Mouse (Mus musculus) thymus, postnatal 25 days (tissue): Measurements from ENCODE around the gene Tbc1d15.

Source experiments
- DNase-seq: peaks from one replicate; pipeline ENCODE4 v3.0.0; 2022

The Tbc1d15 gene

DNA sequence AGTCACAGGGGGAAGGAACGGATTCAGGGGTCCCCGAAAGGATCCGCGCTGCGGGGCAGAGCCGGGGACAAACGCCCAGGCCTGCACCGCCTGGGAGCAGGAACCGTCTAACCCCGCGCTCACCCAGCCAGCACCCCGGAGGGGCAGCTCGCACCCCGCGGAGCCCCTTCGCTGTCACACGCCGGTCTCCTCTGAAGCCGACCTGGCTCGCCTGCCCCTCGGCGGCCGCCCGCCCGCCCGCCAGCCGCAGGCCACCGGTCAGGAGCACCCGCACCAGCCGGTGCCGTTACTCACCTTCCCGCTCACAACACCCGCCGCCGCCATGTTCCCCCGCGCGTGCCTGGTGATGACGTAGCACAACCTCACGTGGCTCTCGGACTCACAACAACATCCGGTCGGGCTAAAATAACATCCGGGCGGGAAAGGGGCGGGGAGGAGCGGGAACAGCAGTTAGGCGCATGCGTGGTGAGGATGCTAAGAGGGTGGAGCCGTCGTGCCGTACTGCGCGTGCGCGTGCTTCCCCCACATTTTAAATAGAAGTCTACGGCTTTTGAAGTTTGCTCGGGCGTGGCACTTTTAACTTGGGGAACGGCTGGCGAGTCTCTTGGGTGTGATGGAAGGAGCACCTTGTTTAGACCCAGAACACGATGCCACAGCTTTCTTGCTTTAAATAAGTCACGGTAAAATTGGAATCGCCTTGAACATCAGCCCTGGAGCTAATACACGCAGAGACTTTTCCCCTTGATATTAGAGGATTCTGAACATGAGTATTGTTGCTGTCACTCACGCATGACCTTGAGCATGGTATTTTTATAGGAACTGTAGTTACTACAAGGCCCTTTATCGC lies at the start of gene Tbc1d15:
Gene Tbc1d15, minus strand, starts transcription at position 380 of the 847 bp plus-strand sequence.
- peak; percentile 97 for DNase-seq

DNA sequence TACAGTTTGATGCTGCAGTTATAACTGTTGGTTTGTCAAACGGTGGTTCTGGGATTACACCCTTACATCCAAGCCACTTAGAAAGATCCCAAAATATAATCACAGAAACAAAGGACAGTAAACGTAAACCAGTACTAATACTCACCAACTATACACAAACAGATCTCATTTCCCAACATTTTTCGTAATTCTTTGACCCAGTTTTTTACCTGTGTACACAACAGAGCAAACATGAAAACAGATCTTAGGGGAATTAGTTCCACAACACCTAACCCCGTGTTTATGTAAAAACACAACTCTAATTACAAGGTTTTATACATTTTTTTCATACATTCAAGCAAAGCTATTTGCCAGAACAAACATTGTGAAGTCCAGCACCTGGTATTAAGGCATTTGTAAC lies 47.4 kb upstream of the Tbc1d15 start:
- DNase-seq: no peak

DNA sequence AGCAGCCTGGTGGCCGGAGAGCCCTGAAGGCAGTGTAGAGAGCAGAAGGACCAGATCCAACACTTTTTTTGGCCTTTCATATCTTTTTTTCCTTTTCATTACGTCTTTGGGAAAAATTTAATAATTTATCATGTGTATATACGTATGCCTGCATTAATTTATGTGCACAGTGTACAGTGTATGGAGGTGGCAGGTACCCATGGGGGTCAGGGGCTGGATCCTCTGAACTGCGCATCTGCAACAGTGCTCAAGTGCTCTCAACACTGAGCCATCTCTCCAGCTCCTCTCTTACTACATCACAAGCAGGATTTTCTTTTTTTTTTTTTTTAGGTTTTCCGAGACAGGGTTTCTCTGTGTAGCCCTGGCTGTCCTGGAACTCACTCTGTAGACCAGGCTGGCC lies 46.3 kb upstream of the Tbc1d15 start:
- DNase-seq: no peak

DNA sequence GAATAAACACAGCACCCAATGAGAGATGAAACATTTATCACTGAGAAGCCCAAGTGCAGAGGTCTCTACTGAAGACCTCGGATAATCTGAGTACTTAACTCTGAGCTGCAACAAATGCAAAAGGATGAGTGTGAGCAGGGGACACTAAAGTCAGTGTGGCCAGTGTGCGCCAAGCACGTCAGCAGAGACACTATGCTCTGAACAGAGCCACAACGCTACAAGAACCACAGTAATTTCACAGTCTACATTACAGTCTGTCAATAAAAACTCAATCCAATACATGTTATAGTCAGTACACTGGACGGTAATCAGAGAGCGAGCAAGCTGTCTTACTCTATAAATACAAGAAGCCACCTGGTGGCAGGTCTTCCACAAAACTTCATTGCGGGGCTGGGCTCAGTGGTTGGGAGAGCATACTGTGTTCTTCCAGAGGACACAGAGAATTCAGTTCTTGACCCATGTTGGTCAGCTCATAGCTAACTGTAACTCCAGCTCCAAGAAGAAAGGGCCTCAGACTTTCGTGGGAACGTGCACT lies 45.2 kb upstream of the Tbc1d15 start:
- DNase-seq: no peak

DNA sequence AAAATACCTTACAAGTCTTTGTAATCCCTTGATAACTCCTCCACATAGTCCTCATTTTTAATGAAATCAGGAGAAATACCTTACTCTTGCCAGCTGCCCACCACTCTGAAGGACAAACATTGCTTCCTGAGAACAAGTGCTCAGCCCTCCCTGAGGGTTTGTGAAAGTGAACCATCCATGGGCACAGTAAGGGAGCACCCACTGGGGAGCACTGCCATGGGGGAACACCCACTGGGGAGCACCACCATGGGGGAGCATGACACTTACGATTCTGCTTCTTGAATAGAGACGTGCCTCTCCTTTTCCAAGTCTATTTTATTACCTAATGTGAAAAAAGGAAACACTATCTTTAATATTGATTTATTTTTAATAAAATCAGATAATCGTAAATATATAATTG lies 43.9 kb upstream of the Tbc1d15 start:
- no peak for DNase-seq

DNA sequence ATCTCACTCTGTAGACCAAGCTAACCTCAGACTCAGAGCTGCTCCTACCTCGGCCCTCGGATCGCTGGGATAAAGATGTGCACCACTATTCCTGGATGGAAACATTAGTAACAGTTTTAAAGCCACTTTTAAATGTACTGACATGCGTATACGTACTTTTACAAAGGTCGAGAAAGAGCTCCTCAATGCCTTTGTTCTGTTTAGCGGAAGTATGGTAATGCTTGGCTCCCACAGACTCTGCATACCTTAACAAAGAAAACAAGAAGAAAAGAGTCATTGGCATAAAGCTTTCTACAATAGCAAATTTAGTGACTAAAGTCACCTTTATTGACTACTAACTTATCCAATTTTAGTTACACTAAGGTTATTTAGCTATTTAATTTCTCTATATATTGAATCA lies 43.4 kb upstream of the Tbc1d15 start:
- no peak for DNase-seq

DNA sequence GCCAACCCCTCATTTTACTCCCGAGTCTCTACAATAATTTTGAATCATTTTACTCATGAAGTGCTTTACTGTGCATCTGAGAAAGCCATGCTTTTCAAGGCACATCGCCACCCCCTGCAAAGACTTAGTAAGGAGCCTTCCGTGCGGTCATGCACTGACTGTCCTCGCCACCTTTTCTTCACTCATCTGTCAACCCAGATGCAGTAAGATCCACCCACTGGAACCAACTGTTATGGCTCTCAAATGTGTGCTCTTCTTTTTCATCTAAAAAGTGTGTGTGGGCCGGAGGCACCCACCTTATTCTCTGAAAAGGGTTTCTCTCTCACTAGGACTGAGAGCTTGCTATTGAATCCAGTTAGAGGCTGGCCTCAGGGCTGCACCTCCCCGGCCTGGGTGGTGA lies 42.7 kb upstream of the Tbc1d15 start:
- DNase-seq: no peak

DNA sequence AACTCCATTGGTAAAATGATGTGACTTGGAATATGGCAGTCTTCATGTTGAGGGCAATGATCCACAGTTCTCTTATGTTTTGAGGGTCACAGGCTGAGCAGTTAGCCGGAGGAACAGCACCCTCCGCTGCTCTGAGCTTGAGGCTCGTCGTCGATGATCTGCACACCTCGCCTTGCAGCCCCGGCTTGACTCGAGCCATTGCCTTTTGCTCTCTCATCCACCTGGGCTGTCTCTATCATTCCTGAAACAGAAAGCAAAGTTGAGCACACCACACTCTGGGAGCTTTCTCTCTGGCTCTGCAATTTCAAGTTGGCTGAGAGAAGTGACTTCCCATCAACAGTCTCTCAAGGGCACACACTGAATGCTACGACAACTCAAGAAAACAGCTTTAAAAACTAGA lies 39.4 kb upstream of the Tbc1d15 start:
- no peak for DNase-seq

DNA sequence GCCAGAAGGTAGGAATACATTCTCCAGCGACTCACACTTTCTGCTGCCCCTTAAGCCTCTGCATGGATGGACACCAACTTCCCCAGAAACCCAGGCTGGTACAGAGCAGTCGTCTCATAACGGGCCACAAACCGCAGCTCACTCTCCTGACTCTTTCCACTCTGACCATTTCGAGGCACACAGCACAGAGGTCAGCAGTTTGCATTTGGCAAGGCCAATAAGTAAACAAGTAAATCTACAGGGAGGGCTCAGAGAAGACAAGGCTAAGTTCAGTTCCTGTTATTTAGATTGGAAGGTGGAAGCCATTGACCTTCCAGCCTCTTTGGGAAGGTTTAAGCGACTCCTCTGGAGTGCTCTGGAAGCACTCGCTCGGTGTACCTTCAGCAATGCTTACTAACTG lies 37.6 kb upstream of the Tbc1d15 start:
- DNase-seq: no peak

DNA sequence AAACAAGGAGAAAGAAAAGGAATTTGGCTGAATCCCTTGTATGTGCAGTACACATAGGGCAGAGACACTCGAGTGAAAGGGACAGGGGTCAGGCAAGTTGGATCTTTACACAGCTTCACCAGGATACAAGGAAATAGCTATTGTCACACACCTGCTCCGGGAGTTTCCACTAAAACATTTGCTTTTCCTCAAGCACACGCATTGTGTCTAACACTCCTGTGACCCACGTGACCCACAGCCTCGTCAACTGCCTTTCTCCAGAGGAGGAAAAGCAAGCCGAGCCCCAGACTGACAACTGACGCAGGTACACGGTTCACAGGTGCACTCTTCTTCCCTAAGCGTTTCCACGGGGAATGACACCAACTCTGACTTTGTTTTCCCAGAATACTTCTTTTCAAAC lies 32.9 kb upstream of the Tbc1d15 start:
- DNase-seq: no peak

DNA sequence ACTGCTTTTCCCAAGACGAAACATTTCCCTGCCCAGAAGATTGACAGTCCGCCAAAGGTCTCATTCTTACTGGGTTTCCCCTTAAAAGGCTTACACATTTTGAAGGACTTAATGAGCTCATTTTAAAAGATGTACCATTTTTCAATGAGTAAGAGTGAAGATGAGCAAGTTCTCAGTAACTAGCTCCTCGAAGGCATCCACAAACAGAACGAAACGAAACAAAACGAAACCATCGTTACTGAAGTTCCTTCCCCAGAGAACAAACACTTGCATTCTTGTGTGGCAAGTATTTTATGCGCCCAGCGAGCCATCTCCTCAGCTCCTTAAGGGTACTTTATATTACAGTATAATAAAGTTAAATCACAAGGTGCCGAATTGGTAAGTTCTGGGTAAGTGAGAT lies 30.1 kb upstream of the Tbc1d15 start:
- DNase-seq: no peak

DNA sequence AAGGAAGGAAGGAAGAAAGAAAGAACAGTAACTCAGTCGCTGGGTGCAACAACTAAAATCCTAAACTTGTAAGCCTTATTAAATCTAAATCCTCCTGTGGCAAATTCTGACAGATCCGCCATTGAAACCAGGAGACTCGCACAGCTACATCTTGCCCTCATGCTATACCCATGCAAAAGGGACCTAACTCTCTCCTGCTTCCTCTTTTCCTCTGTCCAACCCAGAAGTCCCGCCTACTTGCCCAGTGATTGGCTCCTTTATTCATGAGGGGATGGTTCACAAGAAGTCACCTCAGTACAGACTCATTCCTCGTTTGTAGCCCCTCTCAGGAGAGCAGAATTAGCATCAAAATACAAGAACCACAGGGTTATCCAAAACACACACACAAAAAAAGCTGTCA lies 20.4 kb upstream of the Tbc1d15 start:
- DNase-seq: no peak

DNA sequence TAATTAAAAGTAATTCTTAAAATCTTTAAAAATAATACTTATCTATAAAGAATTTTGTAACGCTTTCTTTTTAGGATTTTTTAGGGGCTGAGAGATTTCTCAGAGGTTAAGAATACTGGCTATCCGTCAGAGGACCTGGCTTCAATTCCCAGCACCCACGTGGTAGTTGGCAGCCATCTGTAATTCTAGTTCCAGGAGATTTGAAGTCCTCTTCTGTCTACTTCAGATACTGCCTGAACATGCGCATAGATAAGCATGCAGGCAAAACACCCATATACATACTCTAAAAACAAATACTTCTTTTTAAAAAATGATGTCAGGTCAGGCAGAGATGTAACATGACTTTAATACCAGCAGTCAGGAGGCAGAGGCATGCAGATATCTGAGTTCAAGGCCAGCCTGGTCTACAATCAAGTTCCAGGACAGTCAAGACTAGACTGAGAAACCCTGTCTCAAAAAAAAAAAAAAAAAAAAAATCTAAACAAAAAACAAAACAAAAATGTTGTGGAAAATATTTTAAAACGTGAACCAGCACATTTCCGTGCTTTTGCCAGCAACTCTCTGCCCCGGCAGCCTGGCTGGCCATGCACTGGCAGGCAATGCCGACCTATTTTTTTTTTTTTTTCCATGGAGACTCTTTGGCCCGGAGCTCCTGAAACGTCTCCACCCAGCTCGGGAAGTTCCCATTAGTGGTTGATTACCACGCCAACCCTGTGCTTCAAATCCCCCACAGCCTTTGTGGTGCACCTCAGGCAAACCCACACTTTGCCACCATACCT lies 19.5 kb upstream of the Tbc1d15 start:
- DNase-seq: no peak

DNA sequence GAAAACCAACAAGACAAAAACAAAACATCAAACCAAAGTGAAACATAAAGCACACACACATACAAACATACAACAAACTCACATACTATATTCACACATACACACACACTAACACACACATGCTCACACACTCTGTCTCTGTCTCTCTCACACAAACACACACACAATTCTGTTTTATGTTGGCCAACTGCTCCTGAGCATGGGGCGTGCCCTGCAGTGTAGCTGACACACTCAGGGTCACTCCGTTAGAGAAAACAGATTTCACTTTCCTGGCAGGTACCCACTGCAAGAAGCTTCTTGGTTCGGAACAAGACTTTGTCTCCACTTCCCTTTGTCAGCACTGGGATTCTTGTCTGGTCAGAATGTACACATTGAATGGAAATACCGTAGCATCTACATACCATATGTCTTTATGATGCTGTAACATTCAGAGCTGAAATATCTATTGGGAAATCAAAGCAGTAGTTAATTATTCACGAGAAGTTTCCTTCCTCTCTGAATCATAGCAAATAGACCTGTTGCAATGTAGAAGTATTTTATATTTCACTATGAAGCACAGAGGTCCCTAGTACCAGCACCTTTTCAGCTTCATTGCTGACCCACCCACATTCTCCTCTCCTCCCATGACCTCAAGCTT lies 11.8 kb upstream of the Tbc1d15 start:
- DNase-seq: no peak

DNA sequence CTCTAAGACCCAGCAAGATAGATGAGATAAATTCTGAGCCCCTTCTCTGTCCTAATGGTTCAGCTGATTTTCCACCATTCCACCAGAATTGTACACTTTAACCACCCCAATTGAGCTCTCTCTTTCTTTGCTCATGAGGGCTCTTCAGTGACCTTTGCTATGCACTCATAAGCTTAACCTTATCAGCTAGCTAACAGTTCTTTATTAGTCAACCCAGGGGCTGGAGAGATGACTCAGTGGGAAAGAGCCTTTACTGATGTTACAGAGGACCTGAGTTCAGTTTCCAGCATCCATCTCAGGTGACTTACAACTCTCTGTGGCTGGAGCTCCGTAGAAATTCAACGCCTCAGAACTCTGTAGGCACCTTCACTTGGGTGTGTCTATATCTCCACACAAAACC lies 11.0 kb upstream of the Tbc1d15 start:
- DNase-seq: no peak

DNA sequence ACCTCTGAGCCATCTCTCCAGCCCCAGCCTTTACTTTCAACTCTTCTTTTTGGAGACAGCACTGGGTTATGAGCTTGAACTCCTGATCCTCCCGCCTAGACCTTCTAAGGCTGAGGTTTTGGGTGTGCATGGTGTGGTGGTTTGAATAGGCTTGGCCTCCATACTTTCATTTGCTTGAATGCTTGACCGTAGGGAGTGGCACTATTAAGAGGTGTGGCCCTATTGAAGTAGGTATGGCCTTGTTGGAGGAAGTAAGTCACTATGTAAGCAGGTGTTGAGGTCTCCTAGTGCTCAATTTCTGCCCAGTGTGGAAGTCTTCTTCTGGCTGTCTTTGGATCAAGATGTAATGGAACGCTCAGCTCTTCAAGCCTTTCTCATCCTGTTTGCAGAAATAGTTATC lies 10.2 kb upstream of the Tbc1d15 start:
- no peak for DNase-seq

DNA sequence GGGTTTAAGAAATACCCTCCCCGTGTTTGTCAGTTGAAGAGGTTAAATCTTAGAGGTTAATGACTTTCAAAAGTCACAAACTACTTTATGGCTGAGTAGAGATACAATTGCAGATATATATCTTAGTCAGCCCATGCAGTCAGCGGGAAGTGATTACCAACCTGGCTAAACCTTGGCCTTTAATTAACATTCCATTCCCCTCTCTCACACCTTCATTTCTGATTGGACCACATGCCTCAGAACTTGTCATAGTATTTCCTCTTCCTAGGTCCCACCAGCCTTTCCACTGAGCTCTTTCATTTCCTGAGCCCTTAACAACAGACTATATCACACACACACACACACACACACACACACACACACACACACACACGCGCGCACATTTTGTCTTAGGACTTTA lies 4.9 kb upstream of the Tbc1d15 start:
- DNase-seq: no peak

DNA sequence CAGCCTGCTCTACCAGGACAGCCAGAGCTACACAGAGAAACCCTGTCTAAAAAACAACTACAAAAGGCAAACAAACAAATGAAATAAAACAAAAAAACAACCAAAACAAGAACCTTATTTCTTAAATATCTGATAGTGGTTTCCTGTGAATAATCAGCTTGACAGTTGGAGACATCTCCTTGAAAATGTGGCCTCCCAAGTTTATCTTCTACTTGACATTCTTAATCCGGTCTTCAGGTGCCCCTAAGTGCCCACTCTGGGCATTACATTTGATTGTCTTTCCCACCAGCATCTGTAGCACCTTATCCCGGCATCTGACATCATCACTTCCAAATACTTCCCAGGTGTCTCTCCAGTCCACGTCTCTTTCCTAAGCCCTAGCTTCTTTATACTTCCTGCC lies 2.3 kb upstream of the Tbc1d15 start:
- no peak for DNase-seq

DNA sequence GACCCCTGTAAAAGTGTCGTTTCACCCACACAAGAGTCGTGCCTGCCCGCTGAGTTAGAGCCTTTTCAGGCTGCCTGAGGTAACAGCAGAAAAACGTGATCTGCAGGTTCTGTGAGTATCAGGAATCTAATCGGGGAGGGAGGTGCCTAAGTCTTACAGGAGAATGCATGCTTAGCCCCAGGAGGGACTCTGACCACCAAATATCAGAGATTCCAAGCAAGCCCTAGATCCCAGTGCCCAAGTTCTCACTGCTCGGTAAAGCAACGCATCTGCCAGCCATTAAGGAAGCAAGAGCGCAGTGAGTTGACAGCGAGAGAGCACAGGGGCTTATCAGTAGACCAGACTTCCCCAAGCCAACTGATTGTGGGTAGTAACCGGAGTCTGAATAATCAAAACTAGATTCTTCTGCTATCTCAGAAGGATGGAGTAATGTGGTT lies 1.1 kb upstream of the Tbc1d15 start:
- peak; percentile 36 for DNase-seq

DNA sequence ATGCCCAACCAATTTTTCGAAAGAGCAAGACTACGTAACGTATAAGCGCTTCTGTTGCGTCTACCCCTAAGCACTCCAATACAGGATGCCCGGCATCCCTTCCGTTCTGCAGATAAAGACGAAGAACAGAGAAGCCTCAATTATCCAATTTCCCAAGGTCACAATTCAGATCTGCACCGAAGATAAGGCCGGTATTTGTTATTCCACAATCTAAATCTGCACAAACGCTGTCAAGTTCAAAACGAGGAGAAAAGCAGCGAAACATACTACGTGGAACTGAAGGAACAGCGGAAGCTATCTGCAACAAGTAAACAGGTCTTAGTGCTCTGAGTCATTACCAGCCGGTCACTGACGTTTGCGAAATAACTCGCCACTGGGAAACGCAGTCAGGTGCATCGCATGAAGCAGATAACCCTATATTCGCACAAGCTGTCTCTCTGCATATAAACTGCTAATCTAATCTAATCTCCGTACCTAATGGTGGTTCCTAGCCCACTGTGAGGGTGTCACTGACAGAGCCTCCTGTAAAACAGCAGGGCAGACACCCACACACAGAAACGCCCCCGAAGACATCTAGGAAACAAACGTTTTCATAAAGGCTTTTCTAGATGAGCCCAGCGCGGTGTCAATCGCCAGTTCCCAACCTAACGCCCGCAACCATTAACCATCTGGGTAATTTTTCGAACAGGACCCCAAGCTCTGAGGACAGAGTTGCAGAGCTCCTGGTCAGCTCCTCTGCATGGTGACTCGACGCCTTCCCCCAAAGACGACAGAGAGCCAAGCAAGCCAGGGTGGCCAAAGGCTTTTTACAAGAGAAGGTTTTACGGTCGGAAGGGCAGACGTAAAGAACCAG lies 806 bp downstream of the Tbc1d15 start:
- DNase-seq: no peak

DNA sequence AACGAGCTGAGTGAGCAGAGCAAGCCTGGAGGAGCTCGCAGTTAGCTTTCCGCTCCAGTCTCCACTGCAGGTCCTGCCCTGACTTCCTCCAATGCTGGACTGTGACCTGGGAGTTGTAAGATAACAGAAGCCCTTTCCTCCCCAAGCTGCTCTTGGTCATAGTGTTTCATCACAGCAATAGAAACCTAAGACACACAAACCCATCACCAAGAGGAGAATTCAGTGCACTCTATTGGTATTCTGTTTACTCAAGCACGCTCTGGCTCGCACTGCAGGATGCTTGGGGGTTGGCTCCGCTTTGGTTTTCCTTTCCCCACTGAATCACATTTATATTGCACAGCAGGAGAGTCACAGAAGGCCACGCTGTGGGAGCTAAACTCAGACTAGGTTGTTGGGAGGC lies 3.2 kb downstream of the Tbc1d15 start:
- DNase-seq: no peak

DNA sequence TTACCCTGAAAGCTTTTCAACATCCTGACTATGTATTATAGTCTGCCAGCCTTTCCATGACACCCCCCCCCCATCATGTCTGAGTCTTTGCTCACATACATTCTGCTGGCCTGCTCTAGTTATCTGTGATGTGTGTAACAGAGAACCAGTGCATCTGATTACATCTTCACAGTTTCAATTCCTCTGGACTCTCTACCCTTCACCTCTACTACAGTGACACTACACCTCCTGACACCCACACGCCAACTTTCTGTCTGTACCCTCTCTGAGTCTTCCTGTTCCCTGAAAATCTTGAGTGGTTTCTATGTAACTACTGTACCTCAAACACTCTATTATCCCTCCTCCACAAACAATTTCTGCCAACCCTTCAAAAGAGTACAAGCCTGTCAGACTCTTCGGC lies 5.8 kb downstream of the Tbc1d15 start:
- no peak for DNase-seq
